Mouse (Mus musculus) bone marrow, adult 2 months (tissue): Measurements from ENCODE around the gene Mical2. TPM values are rescaled to one million over a fixed set of nuclear protein-coding genes. Genes with fewer than 3 reads are reported as not detected.

Experiments
- H3K27ac ChIP-seq: fragments of 200-500 bp; 2 replicates; pipeline ENCODE4 v1.5.1; 2012; ENCODE audit warnings: low read depth, mild to moderate bottlenecking, control low read depth, inconsistent platforms, low read length; ENCODE audit not compliant: control insufficient read depth, poor library complexity, insufficient read depth
- H3K4me1 ChIP-seq: fragments of 200-500 bp; 2 replicates; pipeline ENCODE4 v1.6.1; 2011; ENCODE audit warnings: low read length; ENCODE audit not compliant: control insufficient read depth, insufficient read depth
- H3K4me3 ChIP-seq: fragments of 200-500 bp; replicated peaks from 2 replicates; pipeline ENCODE3; 2011; ENCODE audit warnings: mild to moderate bottlenecking, low read depth, low read length, control low read depth; ENCODE audit not compliant: control insufficient read depth
- CTCF ChIP-seq: fragments of 200-500 bp; IDR thresholded peaks from 2 replicates; pipeline ENCODE4 v1.5.1; 2011; ENCODE audit warnings: low read length, control low read depth; ENCODE audit not compliant: control insufficient read depth, insufficient read depth
- POLR2A ChIP-seq: fragments of 200-500 bp; IDR thresholded peaks from 2 replicates; pipeline ENCODE4 v1.6.1; 2011; ENCODE audit warnings: low read depth, mild to moderate bottlenecking, control low read depth, low read length, borderline replicate concordance; ENCODE audit not compliant: control insufficient read depth
- WGBS: fragments of 180-500 bp; shearing (Covaris S2); methylation state at CpG from one replicate; pipeline ENCODE4 v1.1.7; 2018; 5-methylcytosine and 5-hydroxymethylcytosine counted together
- polyA plus RNA-seq: library from polyadenylated mRNA; stranded (reverse); fragments of >200 nt; gene quantifications from 2 replicates; pipeline ENCODE4 v1.2.4, GENCODE M21; 2011; ENCODE audit warnings: low replicate concordance; ENCODE audit not compliant: missing spikeins, insufficient read depth, insufficient read length

Mical2 gene
- polyA plus RNA-seq, 1 experiment: 2.3 TPM

DNA sequence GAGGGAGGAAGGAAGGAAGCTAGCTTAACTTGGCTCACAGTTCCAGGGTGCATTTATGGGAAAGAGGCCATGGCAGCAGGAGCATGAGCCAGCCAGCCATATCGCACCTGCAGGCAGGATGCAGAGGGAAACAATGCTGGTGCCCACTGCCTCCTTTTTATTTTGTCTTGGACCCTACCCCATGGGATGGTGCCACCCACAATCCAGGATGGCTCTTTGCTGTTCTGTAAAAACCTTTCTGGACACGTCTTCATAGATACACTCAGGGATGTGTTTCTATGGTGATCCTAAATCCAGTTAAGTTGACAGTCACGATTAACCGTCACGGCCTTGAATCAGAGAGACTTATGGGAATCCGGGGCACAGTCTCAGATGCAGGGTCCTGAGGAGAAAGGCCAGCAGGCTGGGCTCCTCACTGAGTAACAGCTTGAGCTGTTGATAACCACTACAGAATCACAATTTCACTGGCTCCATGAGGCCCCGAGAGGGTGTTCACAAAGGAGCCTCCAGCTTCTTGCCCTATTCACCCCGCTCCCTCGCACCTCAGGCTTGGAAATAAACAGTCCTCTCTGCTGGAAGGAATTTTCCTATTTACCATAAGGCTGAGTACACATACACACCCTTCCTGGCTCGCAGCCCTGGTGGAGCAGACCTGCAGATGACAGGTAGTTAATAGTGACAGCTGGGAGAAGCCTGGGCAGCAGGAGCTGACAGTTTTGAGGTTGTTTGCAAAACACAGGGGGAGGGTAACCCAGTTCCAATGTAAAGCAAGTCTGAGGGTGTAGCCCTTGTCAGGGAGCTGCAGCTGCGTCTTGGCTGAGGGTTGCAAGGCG lies 218.7 kb downstream of the Mical2 start:
- TF ChIP-seq CTCF: no peak
- no peak for TF ChIP-seq POLR2A
- H3K27ac ChIP-seq: no peak overlapping the region
- no peaks in the 10 kb centered on the region for H3K4me1 ChIP-seq
- 68% methylated on average over 12 of the region's 12 CpGs for WGBS
- no peak overlapping the region for H3K4me3 ChIP-seq

DNA sequence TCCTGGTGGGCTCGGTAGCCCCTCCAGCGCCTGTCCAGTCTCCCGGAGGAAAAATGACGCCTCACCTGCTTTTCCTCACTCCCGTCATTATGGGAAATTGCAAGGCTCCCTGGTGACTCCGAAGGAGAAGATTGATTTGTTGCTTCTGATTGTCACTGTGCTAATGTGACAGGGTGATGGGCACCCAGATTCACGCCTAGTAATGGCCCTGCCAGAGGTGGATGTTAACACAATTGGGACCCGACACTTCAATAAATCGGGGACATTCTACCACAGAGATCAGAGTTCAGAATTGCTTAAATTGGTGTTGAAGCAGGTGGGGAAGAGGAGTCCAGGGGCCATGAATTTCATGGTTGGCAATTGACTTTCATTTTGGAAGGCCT lies 219.3 kb downstream of the Mical2 start:
- no peak for TF ChIP-seq POLR2A
- TF ChIP-seq CTCF: no peak
- WGBS: 56% methylated on average over 9 of the region's 9 CpGs
- Histone ChIP-seq H3K4me1 (no peaks in the 10 kb centered on the region), H3K27ac (no peak overlapping the region), H3K4me3 (no peak overlapping the region)

DNA sequence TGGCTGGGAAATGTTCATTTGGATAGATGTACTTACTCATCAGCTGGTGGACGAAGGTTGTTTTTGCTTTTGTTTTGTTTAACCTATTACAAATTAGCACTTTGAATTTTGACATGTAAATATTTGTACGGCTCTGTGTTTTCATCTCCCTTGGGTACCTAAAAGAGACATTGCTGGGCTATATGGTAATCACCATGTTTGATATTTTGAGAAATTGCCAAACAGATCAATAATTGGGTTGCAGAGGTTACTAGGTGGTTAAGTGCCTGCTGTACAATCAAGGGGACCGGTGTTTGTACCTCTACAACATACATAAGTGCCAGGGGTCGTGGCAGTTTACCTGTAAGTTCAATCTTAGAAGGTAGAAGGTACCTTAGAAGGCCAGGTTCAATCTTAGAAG lies 220.8 kb downstream of the Mical2 start:
- no peak overlapping the region for H3K4me3 ChIP-seq

DNA sequence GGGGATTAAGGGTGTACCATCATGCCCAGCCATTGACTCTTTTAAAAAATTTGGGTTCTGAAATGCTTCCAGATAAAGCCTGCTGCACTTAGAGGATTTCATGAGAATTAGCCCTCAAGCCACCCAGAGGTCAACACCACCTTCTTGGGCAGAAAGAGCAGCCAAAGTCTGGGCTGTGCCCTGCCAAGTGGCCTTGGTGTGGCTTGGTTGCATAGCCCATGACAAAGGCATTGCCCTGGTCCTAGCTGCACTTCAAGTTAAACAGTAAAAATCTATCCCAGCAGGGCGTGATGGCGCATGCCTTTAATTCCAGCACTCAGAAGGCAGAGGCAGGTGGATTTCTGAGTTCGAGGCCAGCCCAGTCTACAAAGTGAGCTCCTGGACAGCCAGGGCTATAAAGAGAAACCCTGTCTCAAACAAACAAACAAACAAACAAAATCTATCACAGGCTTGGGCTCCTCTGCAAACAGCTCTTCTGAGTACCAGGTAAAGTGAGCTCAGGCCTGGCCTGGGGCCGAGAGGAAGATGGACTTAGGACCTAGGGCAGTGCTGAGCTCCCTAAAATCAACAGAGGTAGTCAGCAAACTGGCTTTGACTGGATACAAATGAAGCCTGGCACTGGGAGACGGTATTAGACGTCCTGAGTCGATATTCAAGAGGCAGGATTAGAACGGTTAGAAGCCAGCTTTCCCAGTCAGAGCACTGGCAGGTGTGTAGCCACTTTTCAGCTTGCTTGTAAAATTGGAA lies 224.5 kb downstream of the Mical2 start:
- H3K27ac ChIP-seq: no peak overlapping the region
- no peaks in the 10 kb centered on the region; the same call in 1 of the 2 replicates for H3K4me1 ChIP-seq
- 81% methylated on average over 8 of the region's 8 CpGs for WGBS
- H3K4me3 ChIP-seq: no peak overlapping the region
- TF ChIP-seq POLR2A (no peak), CTCF (no peak)

More for the DNA sequence above, 220.8 kb downstream of the Mical2 start:
- no peak overlapping the region for H3K27ac ChIP-seq
- TF ChIP-seq POLR2A (no peak), CTCF (no peak)
- H3K4me1 ChIP-seq: no peaks in the 10 kb centered on the region
- 73% methylated on average over 4 of the region's 4 CpGs for WGBS

DNA sequence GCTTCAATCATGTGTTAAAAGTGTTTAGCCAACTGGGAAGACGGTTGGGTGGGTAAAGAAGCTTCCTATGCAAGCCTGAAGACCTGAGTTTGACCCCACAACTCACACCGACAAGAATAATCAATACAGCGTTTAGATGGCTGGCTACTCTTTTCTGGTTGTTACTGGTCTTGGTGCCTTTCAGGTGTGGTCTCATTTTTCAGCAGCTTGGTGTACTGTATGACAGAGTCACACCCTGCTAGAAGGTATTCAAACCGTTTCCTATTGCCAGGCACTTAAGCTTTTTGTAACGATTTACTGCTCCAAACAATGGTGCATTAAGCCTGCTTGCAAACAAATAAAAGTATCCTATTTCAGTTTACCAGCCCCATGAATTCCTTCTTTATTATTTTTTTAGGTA lies 226.8 kb downstream of the Mical2 start:
- TF ChIP-seq CTCF (no peak), POLR2A (no peak)

DNA sequence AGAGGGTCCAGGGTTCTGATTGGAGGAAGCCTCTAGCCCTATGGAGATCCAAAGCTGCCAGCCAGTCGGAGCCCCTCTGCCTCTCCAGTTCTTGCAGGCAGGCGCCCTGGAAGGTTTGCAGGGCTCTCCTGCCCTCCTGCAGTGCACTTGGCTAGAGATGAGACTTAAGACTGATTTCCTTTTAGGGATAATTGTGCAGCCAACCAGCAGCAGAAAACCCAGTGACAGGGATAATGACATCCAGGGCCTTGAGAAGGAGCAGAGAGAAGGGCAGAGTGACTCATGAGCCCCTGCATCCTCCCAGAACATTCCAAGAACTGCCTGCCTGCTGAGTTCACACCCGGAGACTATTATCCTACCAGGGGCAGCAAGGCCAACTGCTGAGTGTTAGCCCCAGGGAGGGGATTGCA lies 228.2 kb downstream of the Mical2 start:
- 56% methylated on average over 3 of the region's 3 CpGs for WGBS
- Histone ChIP-seq H3K4me3 (no peak overlapping the region), H3K27ac (no peak overlapping the region), H3K4me1 (no peaks in the 10 kb centered on the region; the same call in 1 of the 2 replicates)
- TF ChIP-seq POLR2A: no peak
- TF ChIP-seq CTCF: no peak

More for the DNA sequence above, 226.8 kb downstream of the Mical2 start:
- WGBS: 47% methylated on average over 5 of the region's 5 CpGs
- Histone ChIP-seq H3K27ac (no peak overlapping the region), H3K4me3 (no peak overlapping the region), H3K4me1 (no peaks in the 10 kb centered on the region; the same call in 1 of the 2 replicates)

DNA sequence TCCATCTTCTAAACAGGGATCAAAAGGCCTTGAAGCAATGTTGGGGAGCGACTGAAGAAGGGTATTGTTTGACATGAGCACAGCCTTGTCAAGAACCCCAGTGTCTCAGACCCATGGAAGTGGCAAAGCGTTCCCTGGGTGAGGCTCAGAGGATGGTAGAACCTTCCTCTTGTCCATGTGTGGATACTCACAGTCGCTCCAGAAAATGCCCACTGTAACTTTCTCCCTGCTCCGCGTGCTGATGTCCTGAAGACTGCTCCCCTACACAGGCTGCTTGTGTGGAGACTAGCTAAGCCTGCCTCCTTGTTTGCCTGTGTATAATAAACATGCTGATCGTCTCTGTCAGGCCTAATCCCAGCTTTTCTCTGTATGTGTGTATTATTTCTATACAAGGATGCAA lies 228.7 kb downstream of the Mical2 start:
- 73% methylated on average over 6 of the region's 6 CpGs for WGBS
- Histone ChIP-seq H3K27ac (no peak overlapping the region), H3K4me1 (no peaks in the 10 kb centered on the region; the same call in 1 of the 2 replicates), H3K4me3 (no peak overlapping the region)
- TF ChIP-seq CTCF (no peak), POLR2A (no peak)

DNA sequence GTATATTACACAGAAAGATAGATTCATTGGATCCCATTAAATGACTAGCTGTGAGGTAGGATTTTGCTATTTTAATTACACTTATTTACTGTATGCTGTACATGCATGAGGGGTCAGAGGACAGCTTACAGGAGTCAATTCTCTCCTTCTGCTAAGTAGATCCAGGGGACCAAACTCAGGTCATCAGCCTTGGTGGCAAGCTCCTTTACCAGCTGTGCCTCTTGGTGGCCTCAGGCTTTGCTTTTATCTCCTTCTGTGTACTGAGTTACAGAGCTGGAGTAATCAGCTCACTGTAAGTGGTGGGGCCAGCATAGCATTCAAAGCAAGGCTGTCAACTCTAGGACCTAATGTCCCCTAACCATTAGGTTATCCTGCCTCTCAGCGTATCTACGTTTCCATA lies 229.3 kb downstream of the Mical2 start:
- Histone ChIP-seq H3K4me1 (no peaks in the 10 kb centered on the region; the same call in 1 of the 2 replicates), H3K4me3 (no peak overlapping the region), H3K27ac (no peak overlapping the region)
- TF ChIP-seq CTCF: no peak
- TF ChIP-seq POLR2A: no peak
- 88% methylated on average over 2 of the region's 2 CpGs for WGBS
